8 mouse cellular contexts compared by ENCODE assay signal in the genomic region with DNA sequence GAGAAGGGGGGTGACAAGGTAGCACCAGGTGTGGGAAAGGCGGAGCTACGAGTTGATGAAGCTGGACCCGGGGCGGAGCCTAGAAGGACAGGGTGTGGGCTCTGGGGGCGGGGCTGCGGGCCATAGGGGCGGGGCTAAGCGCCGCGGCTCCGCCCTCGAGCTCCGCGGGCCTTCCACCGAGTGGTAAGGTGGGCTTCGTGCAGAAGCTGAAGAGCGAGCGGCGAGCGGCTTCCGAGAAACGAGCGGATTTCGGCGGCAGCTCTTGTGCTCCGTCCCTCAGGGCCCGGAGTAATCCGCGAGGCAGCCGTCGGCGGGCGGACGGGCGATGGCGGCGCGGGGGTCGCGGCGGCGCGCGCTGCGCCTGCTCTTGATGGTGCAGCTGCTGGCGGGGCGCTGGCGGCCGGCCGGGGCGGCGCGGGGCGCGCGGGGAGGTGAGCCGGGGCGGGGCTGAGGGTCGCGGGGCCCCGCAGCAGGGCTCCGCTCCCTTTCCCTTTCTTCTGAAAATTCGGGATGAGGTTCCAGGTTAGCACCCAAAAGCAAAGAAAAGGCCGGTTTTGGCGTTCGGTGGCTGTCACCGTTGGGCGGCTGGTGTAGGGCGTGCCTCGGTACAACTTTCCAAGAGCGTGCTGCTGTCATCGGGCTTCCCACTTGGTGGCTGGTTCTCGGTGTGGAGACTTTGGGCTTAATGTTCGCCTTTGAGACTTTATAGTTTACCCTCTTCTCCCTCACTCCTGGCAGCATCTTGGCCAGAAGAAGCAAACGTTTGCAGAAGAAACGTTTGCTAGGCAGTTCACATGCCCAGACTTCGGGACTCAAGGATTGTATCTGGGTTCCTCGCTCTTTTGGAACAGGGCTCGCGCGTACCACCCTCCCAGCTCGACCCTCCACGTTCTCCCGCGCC. TPM values are rescaled to one million over a fixed set of nuclear protein-coding genes. Genes with fewer than 3 reads are reported as not detected.
DNase-seq lines count a peak whose midpoint lies in the region; ATAC-seq and TF ChIP-seq lines count a peak whose summit lies in the region.

No protein-coding gene starts in this region.

- H3K36me3 ChIP-seq in liver, embryonic 15.5 days (replicated peaks): no peaks in the 10 kb centered on the region
- H3K36me3 ChIP-seq in neural tube, embryonic 12.5 days: no peaks in the 10 kb centered on the region

- H3K4me1 ChIP-seq in embryonic fibroblast, embryonic 13.5 days (ENCODE audit: control insufficient read depth, insufficient read depth, low read length): no peaks in the 10 kb centered on the region
- H3K4me1 ChIP-seq in liver, embryonic 15.5 days (replicated peaks): peaks cover 11% of the 10 kb centered on the region
- peaks cover 11% of the 10 kb centered on the region for H3K4me1 ChIP-seq in neural tube, embryonic 12.5 days

- H3K27me3 ChIP-seq in liver, embryonic 15.5 days: peaks cover 72% of the 10 kb centered on the region
- peaks cover 14% of the 10 kb centered on the region for H3K27me3 ChIP-seq in neural tube, embryonic 12.5 days (replicated peaks)

- H3K9ac ChIP-seq in liver, embryonic 15.5 days: no peak overlapping the region
- H3K9ac ChIP-seq in neural tube, embryonic 12.5 days: peak overlapping the region; percentile 64

- no peak overlapping the region for H3K27ac ChIP-seq in embryonic fibroblast, embryonic 13.5 days (ENCODE audit: insufficient read depth, low read length)
- no peak overlapping the region for H3K27ac ChIP-seq in liver, embryonic 15.5 days (replicated peaks)
- H3K27ac ChIP-seq in neural tube, embryonic 12.5 days: no peak overlapping the region

- under 1% methylated on average over 85 of the region's 85 CpGs for WGBS in liver, embryonic 15.5 days (ENCODE audit: insufficient replicate concordance)
- under 1% methylated on average over 85 of the region's 85 CpGs for WGBS in neural tube, embryonic 12.5 days

- H3K9me3 ChIP-seq in liver, embryonic 15.5 days (replicated peaks): no peaks in the 10 kb centered on the region
- no peaks in the 10 kb centered on the region for H3K9me3 ChIP-seq in neural tube, embryonic 12.5 days

- intact Hi-C loops in gastrocnemius, postnatal 14 days (cut with DNase I; ENCODE audit: low total_unique reads): no loop called here

- TF ChIP-seq POLR2A in embryonic fibroblast, embryonic 13.5 days (IDR thresholded peaks at IDR 0.05; ENCODE audit: low read depth, low read length): no peak

- peak overlapping the region; percentile 29 for H3K4me3 ChIP-seq in embryonic fibroblast, embryonic 13.5 days (ENCODE audit: insufficient read depth, low read length)
- H3K4me3 ChIP-seq in liver, embryonic 15.5 days (replicated peaks): peak overlapping the region; percentile 55
- peak overlapping the region; percentile 61 for H3K4me3 ChIP-seq in neural tube, embryonic 12.5 days

- peak; percentile 10 for DNase-seq in gastrocnemius, postnatal 14 days
- no peak for DNase-seq in gastrocnemius, adult 8-10 months (ENCODE audit: low spot score in 2 of 2)
- peak; percentile 10 for DNase-seq in T-cell, adult 2 months (ENCODE audit: low spot score)
- DNase-seq in induced T-regulatory cell, adult 2 months (ENCODE audit: low read depth): peak; percentile 68

- no peak for ATAC-seq in liver, embryonic 15.5 days (ENCODE audit: insufficient read depth)
- ATAC-seq in neural tube, embryonic 12.5 days (ENCODE audit: low FRiP score, low read depth): peak; percentile 93
- ATAC-seq in inflammation-experienced regulatory T-cells, adult 6 months: no peak

- peak overlapping the region; percentile 80 for H3K4me2 ChIP-seq in liver, embryonic 15.5 days
- H3K4me2 ChIP-seq in neural tube, embryonic 12.5 days (replicated peaks): peak overlapping the region; percentile 83

- no peak for TF ChIP-seq CTCF in embryonic fibroblast, embryonic 13.5 days (IDR thresholded peaks at IDR 0.05; ENCODE audit: borderline replicate concordance, insufficient read depth, low read length)

RNA-seq across cellular contexts. Expression of a gene that starts 0.9 kb away (rescaled TPM):
- under 1 TPM in 1 of 2 experiments, not detected in 1; 0.12 TPM for total RNA-seq in gastrocnemius, postnatal 14 days (2021)
- total RNA-seq in gastrocnemius, adult 8-10 months (2022): under 1 TPM in 1 of 4 experiments, not detected in 3; 0.11 TPM
- not detected in 2 replicates for polyA plus RNA-seq in embryonic fibroblast, embryonic 13.5 days (2011; ENCODE audit: insufficient read length, low read depth, missing spikeins)
- polyA plus RNA-seq in liver, embryonic 15.5 days (2015; fragmentation: Nextera tagmentation; extraction: Ambion mirVana): 0.05 TPM in 1 of 2 replicates, not detected in the other
- polyA plus RNA-seq in neural tube, embryonic 12.5 days (2016; fragmentation: Nextera tagmentation; extraction: Ambion mirVana): 6.3 and 6.8 TPM in 2 replicates
- not detected for polyA plus RNA-seq in inflammation-experienced regulatory T-cells, adult 6 months (2017; shearing (Covaris generic))

RNA-seq across cellular contexts. Expression of a gene that starts 30.7 kb away (rescaled TPM):
- not detected for total RNA-seq in gastrocnemius, postnatal 14 days (2021)
- not detected for total RNA-seq in gastrocnemius, adult 8-10 months (2022)
- 0.65 and 4.8 TPM in 2 replicates for polyA plus RNA-seq in embryonic fibroblast, embryonic 13.5 days (2011; ENCODE audit: insufficient read length, low read depth, missing spikeins)
- 0.31 and 0.41 TPM in 2 replicates for polyA plus RNA-seq in liver, embryonic 15.5 days (2015; fragmentation: Nextera tagmentation; extraction: Ambion mirVana)
- 0.87 and 0.92 TPM in 2 replicates for polyA plus RNA-seq in neural tube, embryonic 12.5 days (2016; fragmentation: Nextera tagmentation; extraction: Ambion mirVana)
- under 1 TPM in 2 of 3 experiments, not detected in 1; 0.50 to 0.81 TPM for polyA plus RNA-seq in inflammation-experienced regulatory T-cells, adult 6 months (2017; shearing (Covaris generic))

RNA-seq across cellular contexts. Expression of a gene that starts 31.0 kb away (rescaled TPM):
- 100 to 1,000 TPM; 129 to 136 TPM for total RNA-seq in gastrocnemius, postnatal 14 days (2021)
- 100 to 1,000 TPM; 114 to 129 (median 121) TPM for total RNA-seq in gastrocnemius, adult 8-10 months (2022)
- 238 and 265 TPM in 2 replicates for polyA plus RNA-seq in embryonic fibroblast, embryonic 13.5 days (2011; ENCODE audit: insufficient read length, low read depth, missing spikeins)
- polyA plus RNA-seq in liver, embryonic 15.5 days (2015; fragmentation: Nextera tagmentation; extraction: Ambion mirVana): 135 and 138 TPM in 2 replicates
- polyA plus RNA-seq in neural tube, embryonic 12.5 days (2016; fragmentation: Nextera tagmentation; extraction: Ambion mirVana): 282 and 287 TPM in 2 replicates
- polyA plus RNA-seq in inflammation-experienced regulatory T-cells, adult 6 months (2017; shearing (Covaris generic)): 100 to 1,000 TPM; 253 to 370 (median 278) TPM

RNA-seq across cellular contexts. Expression of a gene that starts 44.8 kb away (rescaled TPM):
- total RNA-seq in gastrocnemius, postnatal 14 days (2021): not detected
- total RNA-seq in gastrocnemius, adult 8-10 months (2022): not detected
- not detected in 2 replicates for polyA plus RNA-seq in embryonic fibroblast, embryonic 13.5 days (2011; ENCODE audit: insufficient read length, low read depth, missing spikeins)
- polyA plus RNA-seq in liver, embryonic 15.5 days (2015; fragmentation: Nextera tagmentation; extraction: Ambion mirVana): 0.08 TPM in 1 of 2 replicates, not detected in the other
- polyA plus RNA-seq in neural tube, embryonic 12.5 days (2016; fragmentation: Nextera tagmentation; extraction: Ambion mirVana): 29.9 and 30.7 TPM in 2 replicates
- polyA plus RNA-seq in inflammation-experienced regulatory T-cells, adult 6 months (2017; shearing (Covaris generic)): under 1 TPM in 1 of 3 experiments, not detected in 2; 0.12 TPM

Comparison
In these comparisons a context has a peak if more than half of its experiments do, and no peak if none do; other contexts are left out.
1. DNase-seq: peak in gastrocnemius, postnatal 14 days (single experiment), T-cell, adult 2 months (single experiment) and induced T-regulatory cell, adult 2 months (single experiment); none in gastrocnemius, adult 8-10 months (0 of 2).
2. Peak in every context shown above with its lines, with median percentiles within 50 percentile points of each other: H3K4me3 ChIP-seq.